Mouse (Mus musculus): ENCODE measurements around the gene Rad51b. TPM values are rescaled to one million over a fixed set of nuclear protein-coding genes. Genes with fewer than 3 reads are reported as not detected.

Rad51b gene
- polyA plus RNA-seq, 1 experiment from 2014 or later, result 0.87 TPM

- Histone ChIP-seq H3K9ac (replicated peaks; ENCODE audit: low read depth, low read length) (no peak overlapping the region), H3K4me1 (ENCODE audit: control insufficient read depth, insufficient read depth, low read length) (peaks cover 3% of the 10 kb centered on the region; the same call in 1 of the 2 replicates), H3K27ac (ENCODE audit: low read depth, low read length) (no peak overlapping the region), H3K9me3 (ENCODE audit: control insufficient read depth, low read length) (no peaks in the 10 kb centered on the region), H3K4me3 (ENCODE audit: low read depth, low read length) (no peak overlapping the region), H3K4me2 (ENCODE audit: low read depth, low read length) (no peak overlapping the region), H3K27me3 (ENCODE audit: control insufficient read depth, insufficient read depth, low read length) (no peaks in the 10 kb centered on the region), H3K36me3 (ENCODE audit: control insufficient read depth, insufficient read depth, low read length) (no peaks in the 10 kb centered on the region)
- WGBS, result 78% methylated on average over 13 of the region's 13 CpGs
- ATAC-seq (ENCODE audit: low read depth), result no peak
These were observed 378.5 kb downstream of the Rad51b start for GRCm38 (mm10) chr12:79675440-79676176.

- Histone ChIP-seq H3K4me3 (ENCODE audit: low read depth, low read length) (no peak overlapping the region), H3K4me2 (ENCODE audit: low read depth, low read length) (no peak overlapping the region), H3K36me3 (ENCODE audit: control insufficient read depth, insufficient read depth, low read length) (no peaks in the 10 kb centered on the region), H3K9ac (replicated peaks; ENCODE audit: low read depth, low read length) (no peak overlapping the region), H3K4me1 (ENCODE audit: control insufficient read depth, insufficient read depth, low read length) (peaks cover 3% of the 10 kb centered on the region; the same call in 1 of the 2 replicates), H3K9me3 (ENCODE audit: control insufficient read depth, low read length) (no peaks in the 10 kb centered on the region), H3K27me3 (ENCODE audit: control insufficient read depth, insufficient read depth, low read length) (no peaks in the 10 kb centered on the region), H3K27ac (ENCODE audit: low read depth, low read length) (no peak overlapping the region)
- 89% methylated on average over 6 of the region's 6 CpGs for WGBS
- no peak for ATAC-seq (ENCODE audit: low read depth)
These were observed 379.2 kb downstream of the Rad51b start for GRCm38 (mm10) chr12:79676251-79676650.

- Histone ChIP-seq H3K4me1 (ENCODE audit: control insufficient read depth, insufficient read depth, low read length) (peaks cover 3% of the 10 kb centered on the region; the same call in 1 of the 2 replicates), H3K4me3 (ENCODE audit: low read depth, low read length) (no peak overlapping the region), H3K9ac (replicated peaks; ENCODE audit: low read depth, low read length) (no peak overlapping the region), H3K36me3 (ENCODE audit: control insufficient read depth, insufficient read depth, low read length) (no peaks in the 10 kb centered on the region), H3K27me3 (ENCODE audit: control insufficient read depth, insufficient read depth, low read length) (no peaks in the 10 kb centered on the region), H3K27ac (ENCODE audit: low read depth, low read length) (no peak overlapping the region), H3K9me3 (ENCODE audit: control insufficient read depth, low read length) (no peaks in the 10 kb centered on the region), H3K4me2 (ENCODE audit: low read depth, low read length) (no peak overlapping the region)
- 90% methylated on average over 5 of the region's 5 CpGs for WGBS
- no peak for ATAC-seq (ENCODE audit: low read depth)
These were observed 379.8 kb downstream of the Rad51b start for GRCm38 (mm10) chr12:79676896-79677295.

- Histone ChIP-seq H3K4me2 (ENCODE audit: low read depth, low read length) (no peak overlapping the region), H3K27me3 (ENCODE audit: control insufficient read depth, insufficient read depth, low read length) (no peaks in the 10 kb centered on the region), H3K4me1 (ENCODE audit: control insufficient read depth, insufficient read depth, low read length) (peaks cover 3% of the 10 kb centered on the region; the same call in 1 of the 2 replicates), H3K9ac (replicated peaks; ENCODE audit: low read depth, low read length) (no peak overlapping the region), H3K36me3 (ENCODE audit: control insufficient read depth, insufficient read depth, low read length) (no peaks in the 10 kb centered on the region), H3K27ac (ENCODE audit: low read depth, low read length) (no peak overlapping the region), H3K9me3 (ENCODE audit: control insufficient read depth, low read length) (no peaks in the 10 kb centered on the region), H3K4me3 (ENCODE audit: low read depth, low read length) (no peak overlapping the region)
- no peak for ATAC-seq (ENCODE audit: low read depth)
- WGBS, result 61% methylated on average over 11 of the region's 11 CpGs
These were observed 382.3 kb downstream of the Rad51b start for GRCm38 (mm10) chr12:79679251-79679901.

- Histone ChIP-seq H3K27me3 (ENCODE audit: control insufficient read depth, insufficient read depth, low read length) (no peaks in the 10 kb centered on the region), H3K27ac (ENCODE audit: low read depth, low read length) (peak overlapping the region; percentile 10; the same call in 1 of the 2 replicates), H3K9me3 (ENCODE audit: control insufficient read depth, low read length) (no peaks in the 10 kb centered on the region), H3K4me1 (ENCODE audit: control insufficient read depth, insufficient read depth, low read length) (peaks cover 3% of the 10 kb centered on the region; the same call in 1 of the 2 replicates), H3K4me3 (ENCODE audit: low read depth, low read length) (no peak overlapping the region), H3K36me3 (ENCODE audit: control insufficient read depth, insufficient read depth, low read length) (no peaks in the 10 kb centered on the region), H3K9ac (replicated peaks; ENCODE audit: low read depth, low read length) (no peak overlapping the region), H3K4me2 (ENCODE audit: low read depth, low read length) (no peak overlapping the region)
- 65% methylated on average over 9 of the region's 9 CpGs for WGBS
- ATAC-seq (ENCODE audit: low read depth), result peak; percentile 56; the same call in 1 of the 2 replicates
These were observed 383.0 kb downstream of the Rad51b start for GRCm38 (mm10) chr12:79679941-79680697.

- no peak for ATAC-seq (ENCODE audit: low read depth)
- Histone ChIP-seq H3K27me3 (ENCODE audit: control insufficient read depth, insufficient read depth, low read length) (no peaks in the 10 kb centered on the region), H3K27ac (ENCODE audit: low read depth, low read length) (0 out of 2 replicates have a peak overlapping the region, but pooled peaks have one; percentile 10), H3K36me3 (ENCODE audit: control insufficient read depth, insufficient read depth, low read length) (no peaks in the 10 kb centered on the region), H3K4me1 (ENCODE audit: control insufficient read depth, insufficient read depth, low read length) (peaks cover 3% of the 10 kb centered on the region; the same call in 1 of the 2 replicates), H3K4me3 (ENCODE audit: low read depth, low read length) (no peak overlapping the region), H3K9me3 (ENCODE audit: control insufficient read depth, low read length) (no peaks in the 10 kb centered on the region), H3K9ac (replicated peaks; ENCODE audit: low read depth, low read length) (no peak overlapping the region), H3K4me2 (ENCODE audit: low read depth, low read length) (no peak overlapping the region)
- 57% methylated on average over 3 of the region's 3 CpGs for WGBS
These were observed 383.6 kb downstream of the Rad51b start for GRCm38 (mm10) chr12:79680698-79681072.

- Histone ChIP-seq H3K4me3 (ENCODE audit: low read depth, low read length) (no peak overlapping the region), H3K36me3 (ENCODE audit: control insufficient read depth, insufficient read depth, low read length) (no peaks in the 10 kb centered on the region), H3K4me2 (ENCODE audit: low read depth, low read length) (no peak overlapping the region), H3K27ac (ENCODE audit: low read depth, low read length) (no peak overlapping the region), H3K27me3 (ENCODE audit: control insufficient read depth, insufficient read depth, low read length) (no peaks in the 10 kb centered on the region), H3K9me3 (ENCODE audit: control insufficient read depth, low read length) (no peaks in the 10 kb centered on the region), H3K9ac (replicated peaks; ENCODE audit: low read depth, low read length) (no peak overlapping the region), H3K4me1 (ENCODE audit: control insufficient read depth, insufficient read depth, low read length) (peaks cover 3% of the 10 kb centered on the region; the same call in 1 of the 2 replicates)
- WGBS, result 84% methylated on average over 6 of the region's 6 CpGs
- ATAC-seq (ENCODE audit: low read depth), result no peak
These were observed 384.5 kb downstream of the Rad51b start for GRCm38 (mm10) chr12:79681571-79681970.

GRCm38 (mm10) chr12:79683350-79683749 is 386.3 kb downstream of the Rad51b start:
- ATAC-seq (ENCODE audit: low read depth), result no peak
- 56% methylated on average over 3 of the region's 3 CpGs for WGBS
- no peak overlapping the region for H3K9ac ChIP-seq (replicated peaks; ENCODE audit: low read depth, low read length)

More at GRCm38 (mm10) chr12:79683350-79683749, 386.3 kb downstream of the Rad51b start:
- Histone ChIP-seq H3K4me2 (ENCODE audit: low read depth, low read length) (no peak overlapping the region), H3K27me3 (ENCODE audit: control insufficient read depth, insufficient read depth, low read length) (no peaks in the 10 kb centered on the region), H3K36me3 (ENCODE audit: control insufficient read depth, insufficient read depth, low read length) (no peaks in the 10 kb centered on the region), H3K9me3 (ENCODE audit: control insufficient read depth, low read length) (no peaks in the 10 kb centered on the region), H3K27ac (ENCODE audit: low read depth, low read length) (no peak overlapping the region), H3K4me1 (ENCODE audit: control insufficient read depth, insufficient read depth, low read length) (peaks cover 3% of the 10 kb centered on the region; the same call in 1 of the 2 replicates), H3K4me3 (ENCODE audit: low read depth, low read length) (no peak overlapping the region)

Data from neural tube, embryonic 14.5 days (tissue).